Mouse (Mus musculus) right cerebral cortex, adult 18-20 months (tissue): ENCODE results near the gene Cep170b.
A peak's percentile ranks its signal among the peaks of the same experiment; 100 is the strongest.

Experiments used
- DNase-seq: peaks from one replicate; pipeline ENCODE4 v3.0.0; 2022; ENCODE audit warnings: mixed read lengths

Cep170b gene

DNA sequence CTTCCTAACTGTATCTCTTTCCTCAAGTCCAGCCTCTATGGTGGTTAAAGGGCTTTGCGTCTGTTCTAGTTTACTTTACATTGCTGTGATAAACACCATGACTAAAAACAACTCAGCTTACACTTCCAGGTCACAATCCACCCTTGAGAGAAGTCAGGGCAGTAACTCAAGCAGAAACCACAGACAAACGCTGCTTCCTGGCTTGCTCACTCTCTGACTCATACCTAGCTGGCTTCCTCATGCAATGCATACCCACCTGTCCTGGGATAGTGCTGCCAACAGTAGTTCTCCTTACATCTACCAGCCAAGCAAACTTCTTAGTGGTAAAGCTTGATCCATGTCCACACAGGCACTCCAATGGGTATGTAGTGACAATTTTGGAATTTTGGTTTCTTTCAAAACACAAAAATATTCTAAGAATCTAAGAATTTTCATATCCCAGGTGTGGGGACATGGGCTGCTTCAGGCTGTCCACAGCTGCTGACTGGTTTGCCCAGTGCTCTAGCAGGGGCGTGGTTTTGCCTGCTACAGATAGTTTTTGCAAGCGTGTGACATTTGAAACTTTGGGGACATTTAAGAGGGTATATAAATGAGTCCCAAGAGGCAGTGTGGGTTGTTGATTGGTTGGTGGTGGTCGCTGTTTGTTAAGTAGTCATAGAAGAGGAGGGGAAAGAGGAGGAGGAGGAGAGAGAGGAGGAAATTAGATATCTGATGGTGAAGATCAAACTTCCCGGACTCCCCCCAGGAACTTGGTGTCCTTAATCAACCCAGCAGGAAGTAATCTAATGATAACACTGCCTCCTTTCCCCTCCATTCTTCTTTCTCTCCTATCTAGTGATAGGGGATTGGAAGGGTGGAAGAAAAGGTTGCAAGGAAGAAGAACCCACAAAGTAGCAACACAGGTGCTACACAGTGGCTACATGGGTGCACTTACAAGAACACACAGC lies 17.6 kb upstream of the Cep170b start:
- DNase-seq = no peak

DNA sequence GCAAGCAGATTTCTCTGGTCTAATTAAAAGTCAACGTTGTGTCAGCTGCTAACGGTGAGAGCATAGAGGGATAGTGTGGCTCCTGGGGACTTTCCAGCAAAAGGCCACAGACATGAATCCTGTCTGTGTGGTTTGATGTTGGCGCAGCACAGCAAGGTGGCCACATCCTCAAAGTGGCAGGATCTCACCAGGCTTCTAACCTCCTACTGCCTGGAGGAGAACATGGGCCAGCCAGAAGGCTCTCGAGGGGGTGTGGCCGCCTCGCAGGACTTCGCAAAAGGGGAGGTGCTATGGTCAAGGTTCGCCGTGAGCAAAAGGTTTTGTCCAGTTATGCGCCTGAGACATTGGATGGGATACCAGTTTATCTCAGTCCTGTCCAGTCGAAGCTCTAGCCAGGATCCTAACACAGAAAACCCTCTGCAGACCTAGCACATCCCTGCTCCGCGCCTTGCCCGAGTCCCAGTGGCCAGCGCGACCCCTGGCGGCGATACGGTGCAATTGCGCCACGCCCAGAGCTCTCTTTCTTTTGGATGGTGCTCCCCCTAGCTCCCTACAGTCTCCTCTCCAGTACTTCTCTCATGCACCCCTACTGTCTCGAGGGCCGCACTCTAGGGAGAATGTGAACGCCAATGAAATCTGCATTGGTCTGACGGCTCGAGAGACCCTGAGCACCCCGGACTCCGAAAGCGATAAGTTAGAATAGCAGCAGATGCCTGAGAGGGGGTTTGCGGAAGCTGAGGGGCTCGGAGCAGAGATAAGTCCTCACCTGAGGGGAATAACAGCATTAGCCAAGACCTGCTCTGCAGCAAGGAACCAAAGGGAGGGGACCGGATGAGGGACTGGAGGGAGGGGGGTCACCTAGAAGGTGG lies 13.3 kb upstream of the Cep170b start:
- DNase-seq = peak; percentile 88

DNA sequence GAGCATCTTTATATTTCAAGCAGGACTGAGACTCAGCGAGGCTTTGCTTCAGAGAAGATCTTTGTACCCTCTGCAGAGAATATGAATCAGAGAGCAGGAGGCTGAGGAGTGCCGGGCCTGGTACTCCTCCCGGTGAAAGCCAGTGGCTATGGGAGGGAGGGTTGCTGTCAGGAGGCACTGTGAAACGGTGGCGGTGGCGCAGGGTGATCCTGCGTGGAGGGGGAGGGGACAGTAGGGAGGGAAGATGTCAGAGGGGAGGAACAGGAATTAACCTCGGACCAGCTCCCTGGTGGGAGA lies 12.7 kb upstream of the Cep170b start:
- DNase-seq = no peak

DNA sequence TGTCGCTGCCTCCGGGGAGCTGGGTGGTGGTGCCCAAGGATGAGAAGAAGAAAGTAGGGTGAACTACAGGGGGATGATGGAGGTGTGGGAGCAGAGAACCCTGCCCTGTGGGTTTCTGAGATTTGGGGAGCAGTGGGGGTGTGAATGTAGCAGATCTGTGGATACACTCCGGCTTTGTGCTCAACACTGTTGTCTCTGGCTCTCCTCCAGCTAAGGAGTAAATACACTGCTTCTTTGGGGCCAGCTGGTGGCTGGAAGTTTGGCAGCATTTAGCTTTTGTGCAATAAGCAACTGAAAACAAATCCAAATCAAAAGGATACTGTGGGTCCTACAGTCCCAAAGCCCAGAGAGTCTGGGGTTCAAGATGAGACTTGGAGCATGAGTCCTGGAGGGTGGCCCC lies 6.3 kb upstream of the Cep170b start:
- DNase-seq = peak; percentile 26

DNA sequence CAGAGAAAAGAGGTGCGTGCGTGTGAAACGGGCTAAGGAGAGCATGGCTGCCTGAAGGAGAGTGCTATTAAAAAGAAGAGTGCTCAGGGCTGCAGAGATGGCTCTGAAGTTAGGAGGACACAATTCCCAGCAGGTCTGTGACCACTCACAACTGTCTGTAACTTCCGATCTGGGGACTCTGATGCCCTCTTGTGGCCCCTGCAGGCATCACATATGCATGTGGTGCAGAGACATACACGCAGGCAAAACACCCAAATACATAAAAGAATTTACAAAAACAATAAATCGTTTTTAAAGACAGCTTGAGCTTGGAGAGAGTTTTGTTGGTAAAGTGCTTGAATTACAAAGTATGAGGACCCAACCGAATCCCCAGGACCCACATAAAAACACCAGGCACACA lies 3.1 kb upstream of the Cep170b start:
- DNase-seq = no peak

DNA sequence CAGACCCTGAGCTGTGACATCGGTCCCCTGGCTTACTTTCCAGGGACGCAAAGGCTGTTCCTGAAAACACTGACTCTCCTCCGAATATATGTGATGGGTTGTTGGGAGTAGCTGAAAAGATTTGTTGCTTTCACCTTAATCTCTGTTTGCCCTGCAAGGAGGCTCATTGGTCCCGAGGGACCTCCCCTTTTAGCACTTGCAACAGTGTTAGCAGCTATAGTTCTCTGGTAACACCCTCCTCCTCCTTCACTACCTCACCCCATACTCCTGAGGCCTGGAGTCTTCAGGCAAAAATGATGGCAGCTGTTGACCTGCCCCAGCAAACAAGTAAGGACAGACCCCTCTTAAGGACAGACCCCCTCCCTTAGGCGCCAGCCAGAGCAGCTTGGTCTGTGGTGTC lies 1.3 kb upstream of the Cep170b start:
- DNase-seq = no peak

DNA sequence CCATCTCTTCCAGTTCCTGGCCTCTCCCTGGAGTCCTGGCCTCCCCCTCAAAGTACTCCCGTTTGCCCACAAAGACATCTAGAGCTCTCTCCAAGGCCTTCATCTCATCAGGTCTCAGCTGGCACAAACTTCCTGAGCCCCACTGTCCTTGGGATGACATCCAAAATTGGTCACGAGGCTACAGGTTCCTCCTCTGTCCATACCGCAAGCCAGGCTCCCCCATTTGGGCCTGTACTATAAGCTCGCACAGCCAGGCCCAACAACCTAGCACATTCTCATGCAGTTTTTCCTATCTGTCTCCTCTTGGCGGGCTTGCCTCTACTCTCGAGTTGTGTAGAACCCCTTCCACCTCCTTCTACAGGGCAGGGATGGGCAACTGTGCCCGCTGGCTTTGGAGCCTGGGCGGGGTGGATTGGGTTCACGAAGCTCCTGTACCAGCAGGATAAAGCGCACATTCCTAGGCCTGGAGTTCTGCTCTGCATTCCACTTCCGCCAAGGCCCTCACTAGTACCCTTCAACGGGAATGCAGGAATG lies 702 bp downstream of the Cep170b start:
- no peak for DNase-seq

DNA sequence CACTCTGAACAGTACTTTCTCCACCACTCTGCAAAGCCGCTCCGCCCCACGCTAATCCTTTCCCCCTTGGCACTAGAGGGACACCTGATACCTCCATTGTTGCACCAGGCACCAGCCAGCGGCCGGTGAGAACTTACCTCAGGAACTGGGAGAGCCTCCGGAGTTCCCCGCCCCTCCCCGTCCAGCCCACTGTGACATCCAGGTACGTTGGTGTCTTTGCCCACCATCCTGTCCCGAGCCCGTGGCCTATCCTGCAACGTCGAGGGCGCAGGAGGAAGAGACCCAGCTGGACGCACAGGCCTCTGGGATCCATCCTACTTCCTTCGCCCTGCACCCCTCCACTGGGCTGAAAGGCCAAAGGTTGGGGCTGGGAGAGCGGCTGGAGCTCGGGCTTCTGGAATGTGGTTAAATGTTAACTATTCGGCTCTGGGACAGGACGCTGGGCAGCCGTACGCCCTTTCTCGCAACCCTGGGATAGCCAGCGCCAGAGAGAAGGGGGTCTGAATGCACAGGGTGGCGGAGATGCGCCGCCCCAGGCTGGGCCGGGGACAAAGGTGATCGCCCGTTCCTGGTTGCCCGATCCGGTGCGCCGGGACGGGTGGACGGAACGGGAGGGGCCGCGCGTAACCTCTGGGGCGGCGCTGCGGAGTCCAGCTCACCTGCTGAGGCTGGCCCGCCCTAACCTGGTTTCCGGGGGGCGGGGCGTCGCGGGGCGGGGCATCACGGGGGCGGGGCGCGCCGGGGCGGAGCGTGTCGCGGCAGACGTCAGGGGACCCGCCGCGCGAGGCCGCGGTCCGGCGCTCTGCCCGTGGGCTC lies 1.4 kb downstream of the Cep170b start:
- DNase-seq = peak; percentile 42

DNA sequence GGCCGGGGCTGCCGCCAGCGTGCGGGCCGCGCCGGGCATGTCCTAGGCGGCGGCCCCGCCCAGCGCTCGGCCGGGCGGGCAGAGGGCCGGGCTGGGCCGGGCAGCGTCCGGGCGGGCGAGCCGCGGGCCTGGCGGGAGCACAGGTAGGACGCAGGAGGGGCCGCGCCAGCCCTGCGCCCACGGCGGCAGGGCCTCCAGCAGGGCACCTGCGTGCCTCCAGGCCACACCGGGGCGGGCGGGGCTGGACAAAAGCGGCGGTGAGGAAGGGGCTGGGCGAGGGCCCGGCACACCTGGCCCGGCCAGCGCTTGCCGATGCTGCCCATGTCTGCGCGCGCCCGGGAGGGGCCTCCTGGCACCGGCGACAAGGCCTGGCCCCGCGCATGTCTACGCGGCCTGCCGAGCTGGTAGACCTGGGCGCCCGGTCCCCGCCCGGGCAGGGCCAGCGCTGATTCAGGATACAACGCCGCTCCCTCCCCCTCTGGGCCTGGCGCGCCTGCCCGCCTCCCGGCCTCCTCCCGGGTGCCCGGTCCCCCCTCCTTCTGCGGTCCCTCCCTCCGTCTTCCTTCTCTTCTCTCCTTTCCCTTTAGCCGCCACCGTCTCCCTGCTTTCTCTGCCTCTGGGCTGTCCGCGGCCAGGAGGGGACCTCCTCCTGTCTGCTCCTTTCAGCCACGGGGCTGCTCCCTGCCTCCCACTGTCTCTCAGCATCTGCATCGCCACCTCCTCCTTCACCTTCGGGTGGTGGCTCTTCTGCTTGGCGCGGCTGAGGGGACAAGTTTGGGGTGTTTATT lies 2.2 kb downstream of the Cep170b start:
- DNase-seq = peak; percentile 51

DNA sequence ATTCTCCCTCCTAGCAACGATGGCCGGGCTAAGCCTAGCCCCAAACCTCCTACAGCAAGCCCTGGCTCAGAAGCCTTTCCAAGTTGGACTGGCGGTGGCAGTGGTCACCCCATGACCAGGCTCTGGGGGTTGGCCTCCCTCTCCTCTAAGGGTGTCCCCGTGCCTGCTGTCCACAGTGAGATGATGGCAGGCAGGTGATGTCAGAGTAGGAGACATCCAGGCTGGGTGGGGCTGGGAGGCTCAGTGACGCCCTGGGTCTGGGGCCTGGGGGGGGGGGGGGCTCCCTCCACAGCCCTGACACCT lies 2.7 kb downstream of the Cep170b start:
- no peak for DNase-seq

DNA sequence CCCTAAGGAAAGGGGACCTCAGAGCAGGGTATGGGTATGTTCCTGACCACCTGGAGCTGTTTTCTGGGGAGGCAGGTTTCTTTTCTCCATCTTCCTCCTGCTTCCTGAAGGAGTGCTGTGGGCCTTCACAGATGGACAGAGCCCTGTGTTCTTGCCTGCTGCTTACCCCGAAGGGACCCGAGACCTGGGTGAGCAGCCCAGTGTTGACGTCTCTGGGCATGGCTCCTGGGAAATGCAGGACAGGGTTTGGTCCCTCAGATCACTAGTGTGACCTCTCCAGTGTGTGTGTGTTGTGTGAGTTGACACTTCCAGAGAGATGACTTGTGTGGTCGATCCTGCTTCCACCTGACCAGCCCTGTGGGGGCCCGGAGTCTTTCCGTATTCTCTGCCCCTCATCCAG lies 3.2 kb downstream of the Cep170b start:
- DNase-seq = no peak

DNA sequence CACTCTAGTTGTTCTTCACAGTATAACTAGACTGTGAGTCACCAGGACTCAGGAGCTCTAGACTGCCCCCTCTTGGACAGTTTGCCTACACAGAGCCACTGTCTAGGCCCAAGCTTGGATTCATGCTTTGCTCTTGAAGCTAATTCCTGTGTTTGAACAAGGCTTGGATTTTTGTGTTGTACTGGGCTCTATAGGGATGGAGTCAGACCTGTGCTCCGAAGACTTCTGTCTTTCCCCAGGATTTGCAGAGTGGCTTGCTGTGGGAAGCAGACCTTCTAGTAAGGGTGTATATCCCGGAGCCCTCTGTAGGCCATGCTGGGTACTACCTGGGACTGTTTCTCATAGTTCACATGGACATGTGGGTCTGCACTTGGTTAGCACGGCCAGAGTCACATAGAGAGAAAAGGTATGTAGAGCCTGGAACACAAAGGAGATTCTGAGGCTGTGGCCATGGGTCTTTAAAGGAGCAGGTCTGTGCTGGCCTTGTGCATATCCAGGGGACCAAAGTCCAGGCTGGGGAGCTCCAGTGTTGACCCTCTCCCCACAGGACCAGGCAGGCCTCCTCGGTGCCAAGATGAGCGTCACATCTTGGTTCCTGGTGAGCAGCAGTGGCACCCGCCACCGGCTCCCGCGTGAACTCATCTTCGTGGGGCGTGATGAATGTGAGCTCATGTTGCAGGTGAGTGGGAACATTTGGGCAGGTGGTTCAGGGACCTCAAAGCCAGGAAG lies 4.0 kb downstream of the Cep170b start:
- DNase-seq = peak; percentile 70

DNA sequence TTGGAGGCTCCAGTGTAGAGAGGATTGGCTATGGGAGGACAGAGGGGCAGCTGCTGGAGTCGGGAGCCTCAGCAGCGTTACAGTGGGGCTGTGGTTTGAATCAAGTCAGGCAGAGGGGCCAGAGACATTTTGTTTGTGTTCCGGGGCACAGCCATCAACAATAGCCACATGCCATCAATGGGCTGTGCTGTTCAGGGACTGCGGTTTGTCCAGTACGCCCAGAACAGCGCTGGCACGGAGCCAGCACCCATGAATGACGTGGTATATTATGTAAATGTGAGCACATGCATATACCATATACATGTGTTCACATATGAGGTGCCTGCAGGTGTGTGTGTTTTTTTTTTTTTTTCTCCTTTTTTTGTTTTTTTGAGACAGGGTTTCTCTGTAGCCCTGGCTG lies 7.5 kb downstream of the Cep170b start:
- no peak for DNase-seq

DNA sequence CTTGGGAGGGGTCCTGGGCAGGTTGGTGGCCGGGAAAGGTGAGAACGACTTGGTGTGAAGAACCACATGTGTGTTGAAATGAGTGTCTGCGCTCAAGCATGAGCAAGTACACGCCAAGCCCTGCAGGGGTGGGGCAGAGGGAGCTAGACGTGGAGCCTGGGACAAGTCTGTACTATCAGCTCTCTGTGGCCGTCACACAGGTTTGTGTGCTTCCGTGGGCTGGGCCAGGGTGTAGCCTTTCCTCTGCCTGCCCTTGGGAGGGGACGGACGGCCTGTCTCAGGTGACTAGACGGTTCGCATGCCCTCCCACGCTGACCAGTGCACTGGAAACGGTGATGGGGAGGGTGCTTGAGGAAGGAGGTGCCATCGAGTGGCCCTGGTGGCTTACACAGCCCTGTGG lies 10.6 kb downstream of the Cep170b start:
- DNase-seq = no peak

DNA sequence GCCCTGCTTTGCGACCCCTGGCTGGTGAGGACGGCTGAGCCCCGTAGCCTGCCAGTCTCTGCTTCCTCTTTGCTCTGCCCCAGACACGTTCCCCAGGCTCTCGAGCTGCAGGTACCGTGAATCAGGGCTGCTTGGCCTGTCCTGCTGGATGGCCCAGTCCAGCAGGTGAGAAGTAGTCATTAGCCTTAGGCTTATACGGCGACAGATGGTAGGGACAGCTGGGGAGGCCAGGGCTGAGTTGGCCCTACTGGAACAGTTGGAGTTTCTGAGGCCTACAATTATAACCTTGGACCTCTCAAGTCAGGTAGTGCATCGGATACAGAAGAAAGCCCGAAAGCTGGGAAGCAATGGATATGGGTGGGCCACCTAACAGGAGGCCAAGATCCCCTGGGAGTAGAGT lies 12.3 kb downstream of the Cep170b start:
- DNase-seq = no peak

DNA sequence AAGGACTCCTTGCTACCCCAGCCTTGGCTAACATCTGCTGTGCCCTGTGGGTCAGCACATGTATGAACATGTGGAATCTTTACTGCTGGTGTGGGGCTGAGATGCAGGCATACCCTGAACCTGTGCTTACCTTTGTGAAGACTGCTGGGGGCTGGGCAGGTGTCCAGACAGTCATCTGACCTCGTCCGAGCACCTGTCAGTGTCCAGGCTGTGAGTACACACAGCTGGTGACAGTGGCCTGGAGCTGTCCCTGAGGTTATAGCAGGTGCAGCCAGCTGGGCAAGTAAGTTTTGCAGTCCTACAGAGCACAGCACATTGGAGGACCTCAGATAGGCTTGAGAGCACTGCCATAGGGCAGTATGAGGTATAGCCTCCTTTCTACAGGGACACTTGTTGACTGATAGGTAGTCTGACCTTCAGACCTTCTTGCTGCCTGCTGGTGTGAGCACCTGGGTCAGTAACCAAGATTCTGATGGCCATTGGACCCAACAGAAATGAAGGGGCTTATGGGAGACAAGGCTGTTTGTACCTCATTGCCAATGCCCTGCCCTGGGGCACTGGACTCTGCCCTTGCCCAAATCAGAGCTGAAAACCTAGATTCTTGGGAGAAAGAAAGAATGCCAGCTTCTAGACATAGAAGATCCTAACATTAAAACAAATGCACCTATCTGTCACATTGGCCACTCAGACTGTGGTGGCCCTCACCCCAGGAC lies 14.0 kb downstream of the Cep170b start:
- no peak for DNase-seq

DNA sequence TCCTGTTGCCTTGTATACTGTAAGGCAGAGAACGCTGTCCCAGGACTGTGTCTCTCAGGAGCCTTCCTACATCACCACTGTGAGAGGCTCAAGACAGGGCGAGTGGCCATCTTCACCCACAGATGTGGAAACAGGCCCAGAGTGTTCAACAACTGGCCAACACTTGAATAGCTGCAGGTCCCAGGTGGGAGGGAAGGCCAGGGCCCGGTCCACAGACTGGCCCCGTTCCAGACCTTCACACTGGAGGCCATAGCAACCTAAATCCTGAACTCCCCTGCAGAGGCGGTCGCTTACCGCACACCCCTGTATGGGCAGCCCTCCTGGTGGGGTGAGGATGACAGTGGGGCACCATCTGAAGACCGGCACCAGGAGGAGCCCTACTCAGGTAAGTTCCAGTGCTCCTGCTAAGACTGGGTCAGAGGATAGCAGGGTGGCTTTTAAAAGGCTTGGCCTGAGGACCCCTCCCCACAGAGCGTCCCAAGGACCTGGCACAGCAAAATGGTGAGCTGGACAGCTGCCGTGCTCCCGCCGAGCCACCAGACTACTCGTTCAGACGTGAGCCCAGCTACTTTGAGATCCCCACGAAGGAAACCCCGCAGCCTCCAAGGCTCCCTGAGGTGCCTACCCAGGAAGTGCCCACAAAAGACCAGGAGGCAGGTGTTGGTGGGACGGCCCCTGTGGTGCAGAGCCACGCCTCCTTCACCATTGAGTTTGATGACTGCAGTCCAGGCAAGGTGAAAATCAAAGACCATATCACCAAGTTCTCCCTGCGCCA lies 14.8 kb downstream of the Cep170b start:
- no peak for DNase-seq

DNA sequence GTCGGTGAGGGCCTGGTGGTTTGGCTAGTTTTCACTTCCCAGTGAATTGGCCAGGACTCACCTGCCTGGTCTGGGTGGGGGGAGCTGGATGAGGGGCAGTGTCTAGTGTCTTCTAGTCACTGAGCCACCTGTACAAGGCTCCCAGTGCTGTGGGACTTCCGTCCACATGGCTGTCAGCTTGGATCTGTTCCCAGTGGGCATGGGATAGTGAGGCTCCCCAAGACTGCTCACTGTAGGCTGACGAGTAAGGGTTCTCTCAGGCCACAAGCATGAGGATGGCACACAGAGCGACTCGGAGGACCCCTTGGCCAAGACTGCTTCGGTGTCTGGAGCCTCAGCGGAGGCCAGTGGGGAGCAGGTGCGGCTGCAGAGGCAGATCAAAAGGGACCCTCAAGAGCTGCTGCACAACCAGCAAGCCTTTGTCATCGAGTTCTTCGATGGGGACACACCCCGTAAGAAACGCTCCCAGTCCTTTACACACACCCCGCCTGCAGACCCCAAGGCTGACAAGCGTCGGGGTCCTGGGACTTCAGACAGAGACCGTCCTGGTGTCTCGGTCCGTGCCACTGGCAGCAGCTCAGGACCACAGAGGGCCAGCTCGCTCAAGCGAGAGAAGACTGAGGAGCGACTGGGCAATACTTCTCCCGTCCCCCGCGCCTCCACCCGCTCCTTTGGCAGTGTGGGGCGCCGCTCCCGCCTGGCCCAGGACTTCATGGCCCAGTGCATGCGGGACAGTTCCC lies 15.8 kb downstream of the Cep170b start:
- no peak for DNase-seq

DNA sequence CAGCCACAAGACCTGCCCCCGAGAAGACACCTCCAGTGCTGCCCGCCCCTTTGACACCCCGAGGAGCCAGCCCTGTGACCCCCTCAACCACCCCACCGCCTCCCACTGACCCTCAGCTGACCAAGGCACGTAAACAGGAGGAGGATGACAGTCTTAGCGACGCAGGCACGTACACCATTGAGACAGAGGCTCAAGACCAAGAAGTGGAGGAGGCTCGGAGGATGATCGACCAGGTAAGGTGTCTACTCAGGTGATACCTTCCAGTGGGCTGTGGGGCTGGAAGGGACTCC lies 16.3 kb downstream of the Cep170b start:
- DNase-seq = no peak

DNA sequence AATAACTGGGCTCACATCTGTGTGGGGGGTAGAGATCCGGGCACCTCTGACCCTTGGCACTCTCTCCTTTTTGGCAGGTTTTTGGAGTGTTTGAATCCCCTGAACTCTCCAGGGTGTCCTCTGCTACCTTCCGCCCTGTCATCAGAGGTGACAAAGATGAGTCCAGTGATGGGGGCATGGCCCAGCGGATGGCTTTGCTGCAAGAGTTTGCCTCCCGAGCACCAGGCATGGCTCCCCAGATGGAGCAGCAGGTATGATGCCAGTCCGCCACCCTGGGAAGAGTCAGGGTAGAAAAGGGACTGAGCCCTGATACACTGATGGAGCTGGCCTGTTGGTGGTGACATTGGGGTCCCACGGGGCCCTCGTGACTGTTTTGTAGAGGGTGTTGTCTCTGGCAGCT lies 16.8 kb downstream of the Cep170b start:
- DNase-seq = no peak
